30 mouse cellular contexts compared by ENCODE assay signal in the genomic region with DNA sequence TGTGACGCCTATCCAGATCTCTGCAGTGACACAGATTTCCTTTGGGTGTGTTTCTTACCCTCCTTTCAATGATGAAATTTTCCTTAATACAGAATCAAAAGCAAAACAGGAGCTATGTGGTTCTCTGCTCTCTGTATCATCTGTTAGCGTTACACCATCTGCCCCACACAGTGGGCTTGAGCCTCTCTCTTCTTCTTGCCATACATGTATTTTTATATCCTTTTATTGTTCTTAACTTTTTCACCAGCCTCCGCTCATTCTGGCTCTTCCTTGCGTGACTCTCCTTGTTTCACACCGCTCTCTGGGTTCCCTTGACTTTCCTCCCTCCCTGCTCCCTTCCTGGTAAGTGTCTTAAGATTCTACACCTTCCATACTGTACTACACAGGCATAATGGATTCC. TPM values are rescaled to one million over a fixed set of nuclear protein-coding genes. Genes with fewer than 3 reads are reported as not detected.
DNase-seq lines count a peak whose midpoint lies in the region; ATAC-seq lines count a peak whose summit lies in the region.
"Had no signal": no experiment of that assay in that cellular context is flagged by ENCODE, and none has a peak within 500 bp of the region (broad histone marks: within the 10 kb centered on the region; RNA-seq: fewer than 3 reads in every experiment).

No protein-coding gene starts in this region.

- ATAC-seq in forebrain, embryonic 16.5 days: no peak
- ATAC-seq: liver, embryonic 12.5 days; Patski had no signal

- intact Hi-C loops in left cerebral cortex, postnatal 10 days (cut with DNase I): no loop called here
- intact Hi-C loops in left cerebral cortex, postnatal 36 days (cut with DNase I): no loop called here

- no peaks in the 10 kb centered on the region for H3K4me1 ChIP-seq in forebrain, embryonic 16.5 days (replicated peaks; ENCODE audit: control insufficient read depth, insufficient read depth, low read length)
- H3K4me1 ChIP-seq: embryonic facial prominence, embryonic 13.5 days; forebrain, embryonic 12.5 days; hindbrain, embryonic 15.5 days; limb, embryonic 13.5 days; neural tube, embryonic 15.5 days; stomach, embryonic 15.5 days had no signal

- no peaks in the 10 kb centered on the region for H3K27me3 ChIP-seq in forebrain, embryonic 16.5 days (replicated peaks; ENCODE audit: control insufficient read depth, insufficient read depth, low read length)
- H3K27me3 ChIP-seq: CH12.LX; embryonic facial prominence, embryonic 13.5 days; forebrain, embryonic 12.5 days; hindbrain, embryonic 15.5 days; limb, embryonic 13.5 days; liver, embryonic 12.5 days; neural tube, embryonic 15.5 days; Patski; stomach, embryonic 15.5 days had no signal

- WGBS in forebrain, embryonic 16.5 days: 90% methylated on average over 5 of the region's 5 CpGs

- H3K27ac ChIP-seq in forebrain, embryonic 16.5 days (ENCODE audit: low read length): no peak overlapping the region
- H3K27ac ChIP-seq: embryonic facial prominence, embryonic 13.5 days; forebrain, embryonic 12.5 days; hindbrain, embryonic 15.5 days; kidney, postnatal 0 days; limb, embryonic 13.5 days; liver, embryonic 12.5 days; neural tube, embryonic 15.5 days; stomach, embryonic 15.5 days had no signal

- H3K4me2 ChIP-seq in forebrain, embryonic 16.5 days (ENCODE audit: low read length): no peak overlapping the region
- H3K4me2 ChIP-seq: embryonic facial prominence, embryonic 13.5 days; forebrain, embryonic 12.5 days; heart, embryonic 11.5 days; hindbrain, embryonic 15.5 days; limb, embryonic 13.5 days; liver, embryonic 12.5 days; midbrain, embryonic 11.5 days; neural tube, embryonic 15.5 days; stomach, embryonic 15.5 days had no signal

- DNase-seq in left cerebral cortex, adult 11 months (ENCODE audit: low spot score): peak; percentile 7
- no peak for DNase-seq in left cerebral cortex, postnatal 10 days (ENCODE audit: extremely low spot score in 1 of 2, low spot score in 2 of 2)
- DNase-seq in frontal cortex, postnatal 36 days (ENCODE audit: low spot score in 2 of 2): peak; percentile 15 to 70
- peak; percentile 73 for DNase-seq in layer of hippocampus, adult 9-11 months
- peak; percentile 24 to 40 for DNase-seq in left cerebral cortex, postnatal 36 days (ENCODE audit: low spot score in 2 of 2)
- no peak for DNase-seq in lung, postnatal 25 days (ENCODE audit: low spot score)
- no peak for DNase-seq in heart, adult 11 months
- DNase-seq: B cell, adult 2 months; cerebellum, adult 2 months; cerebellum, postnatal 36 days; embryo, embryonic 11 days; gastrocnemius, postnatal 25 days; lung, adult 18-20 months; lung, postnatal 10 days; thymus, adult 2 months had no signal

- H3K4me3 ChIP-seq in forebrain, embryonic 16.5 days (replicated peaks; ENCODE audit: low read length): no peak overlapping the region
- H3K4me3 ChIP-seq: embryonic facial prominence, embryonic 13.5 days; erythroblast, embryonic 14.5 days; forebrain, embryonic 12.5 days; hindbrain, embryonic 15.5 days; limb, embryonic 13.5 days; liver, embryonic 12.5 days; neural tube, embryonic 15.5 days; stomach, embryonic 15.5 days had no signal

- H3K9me3 ChIP-seq in forebrain, embryonic 16.5 days (ENCODE audit: control insufficient read depth, low read length): no peaks in the 10 kb centered on the region
- H3K9me3 ChIP-seq: embryonic facial prominence, embryonic 13.5 days; forebrain, embryonic 12.5 days; G1E; hindbrain, embryonic 15.5 days; limb, embryonic 13.5 days; liver, embryonic 12.5 days; neural tube, embryonic 15.5 days; stomach, embryonic 15.5 days had no signal

- no peaks in the 10 kb centered on the region for H3K36me3 ChIP-seq in forebrain, embryonic 16.5 days (ENCODE audit: control insufficient read depth, insufficient read depth)
- H3K36me3 ChIP-seq: forebrain, embryonic 12.5 days; hindbrain, embryonic 15.5 days had no signal

- H3K9ac ChIP-seq in forebrain, embryonic 16.5 days (replicated peaks; ENCODE audit: low read depth, low read length): no peak overlapping the region
- H3K9ac ChIP-seq: embryonic facial prominence, embryonic 13.5 days; forebrain, embryonic 12.5 days; hindbrain, embryonic 15.5 days; limb, embryonic 13.5 days; liver, embryonic 12.5 days; neural tube, embryonic 15.5 days; stomach, embryonic 15.5 days had no signal

RNA-seq across cellular contexts. Expression of a gene that starts 28.5 kb away (rescaled TPM):
- 10 to 100 TPM; 29.7 to 34.4 TPM for total RNA-seq in left cerebral cortex, postnatal 10 days (2021)
- total RNA-seq in left cerebral cortex, postnatal 36 days (2021): 10 to 100 TPM; 21.7 to 23.8 TPM
- 19.6 and 21.2 TPM in 2 replicates for polyA plus RNA-seq in forebrain, embryonic 16.5 days (2015; fragmentation: Nextera tagmentation; extraction: Ambion mirVana)

Comparison
In these comparisons a context has a peak if more than half of its experiments do, and no peak if none do; other contexts are left out.
1. DNase-seq: peak in left cerebral cortex, adult 11 months (single experiment), frontal cortex, postnatal 36 days (2 of 2), layer of hippocampus, adult 9-11 months (single experiment) and left cerebral cortex, postnatal 36 days (2 of 2); none in left cerebral cortex, postnatal 10 days (0 of 2), lung, postnatal 25 days (single experiment) and heart, adult 11 months (single experiment).